Mouse (Mus musculus) macrophage (primary cell): Measurements from ENCODE around the gene Cers3. TPM values are rescaled to one million over a fixed set of nuclear protein-coding genes. Genes with fewer than 3 reads are reported as not detected.

Experiments
- H3K27ac ChIP-seq: fragments of 350-480 bp; formaldehyde crosslinking; 2 replicates; pipeline ENCODE4 v1.9.0; 2021
- H3K36me3 ChIP-seq: fragments of 350-480 bp; formaldehyde crosslinking; 2 replicates; pipeline ENCODE4 v1.9.0; 2021; ENCODE audit errors: inconsistent target
- H3K4me3 ChIP-seq: fragments of 350-480 bp; formaldehyde crosslinking; 2 replicates; pipeline ENCODE4 v1.9.0; 2021; ENCODE audit errors: inconsistent target
- H3K79me2 ChIP-seq: fragments of 350-480 bp; formaldehyde crosslinking; 2 replicates; pipeline ENCODE4 v1.9.0; 2021; ENCODE audit errors: inconsistent target
- WGBS: methylation state at CpG from one replicate; pipeline ENCODE4 v1.1.7; 2026; ENCODE audit warnings: inconsistent platforms; ENCODE audit not compliant: missing documents; 5-methylcytosine and 5-hydroxymethylcytosine counted together
- polyA plus RNA-seq: library from polyadenylated mRNA; stranded (reverse); fragments of 250-400 nt; gene quantifications from 3 replicates; pipeline ENCODE4 v1.2.4, GENCODE M21; 2018; ENCODE audit warnings: inconsistent platforms

The Cers3 gene
- polyA plus RNA-seq, 1 experiment from 2014 or later: not detected

- no peak overlapping the region for H3K27ac ChIP-seq
- H3K4me3 ChIP-seq: no peak overlapping the region
- H3K36me3 ChIP-seq: no peaks in the 10 kb centered on the region
- whole genome bisulfite sequencing: 94% methylated on average over 1 of the region's 1 CpGs
- H3K79me2 ChIP-seq: no peaks in the 10 kb centered on the region
Observed at GRCm38 (mm10) chr7:66797345-66797744, 54.0 kb downstream of the Cers3 start.

DNA sequence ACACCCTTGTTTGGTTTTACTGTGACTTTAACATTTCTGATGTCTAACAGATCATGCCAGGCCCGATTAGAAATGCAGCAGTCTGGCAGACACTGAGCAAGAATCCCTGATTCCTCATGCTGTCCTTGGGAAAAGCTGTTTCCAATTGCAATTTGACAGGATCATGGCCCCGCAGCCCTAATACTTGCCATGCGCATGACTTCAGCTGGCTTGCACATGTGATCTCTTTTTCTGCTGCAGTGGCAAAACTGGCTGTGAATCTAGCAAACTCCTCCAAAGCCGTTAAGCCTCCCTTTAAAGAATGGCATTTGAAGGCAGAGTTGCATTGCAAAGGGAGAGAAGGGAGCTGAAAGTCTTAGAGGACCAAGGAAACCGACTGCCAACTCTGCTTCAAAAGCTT lies 55.5 kb downstream of the Cers3 start:
- Histone ChIP-seq H3K4me3 (no peak overlapping the region), H3K36me3 (no peaks in the 10 kb centered on the region), H3K79me2 (no peaks in the 10 kb centered on the region), H3K27ac (no peak overlapping the region)
- 91% methylated on average over 5 of the region's 5 CpGs for WGBS

GRCm38 (mm10) chr7:66800784-66801183 lies 57.5 kb downstream of the Cers3 start:
- Histone ChIP-seq H3K27ac (no peak overlapping the region), H3K79me2 (no peaks in the 10 kb centered on the region)
- 82% methylated on average over 5 of the region's 5 CpGs for WGBS

DNA sequence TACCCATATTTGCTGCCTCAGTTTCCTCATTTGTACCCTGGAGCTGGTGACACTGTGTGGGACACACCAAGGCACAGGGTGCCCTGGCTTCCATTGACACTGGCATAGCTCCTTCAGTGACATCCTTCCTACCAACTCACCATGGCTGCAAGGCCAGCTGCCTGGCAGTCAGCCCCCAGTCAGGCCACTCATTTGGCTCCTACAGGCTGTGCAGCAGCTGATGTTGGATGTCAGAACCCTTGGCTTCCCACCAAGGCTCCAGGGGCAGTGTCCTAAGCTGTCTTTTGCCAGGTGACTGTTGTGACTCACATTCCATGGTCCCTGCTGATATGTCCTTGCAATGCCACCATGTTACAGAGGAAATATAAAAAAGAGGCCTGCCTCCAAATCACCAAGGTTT lies 58.5 kb downstream of the Cers3 start:
- Histone ChIP-seq H3K4me3 (no peak overlapping the region), H3K27ac (no peak overlapping the region), H3K79me2 (no peaks in the 10 kb centered on the region), H3K36me3 (no peaks in the 10 kb centered on the region)

More at GRCm38 (mm10) chr7:66800784-66801183, 57.5 kb downstream of the Cers3 start:
- Histone ChIP-seq H3K36me3 (no peaks in the 10 kb centered on the region), H3K4me3 (no peak overlapping the region)

GRCm38 (mm10) chr7:66803798-66804197 lies 60.5 kb downstream of the Cers3 start:
- WGBS: 4% methylated on average over 5 of the region's 5 CpGs
- H3K27ac ChIP-seq: no peak overlapping the region
- H3K79me2 ChIP-seq: no peaks in the 10 kb centered on the region
- no peaks in the 10 kb centered on the region for H3K36me3 ChIP-seq
- no peak overlapping the region for H3K4me3 ChIP-seq

- no peak overlapping the region for H3K4me3 ChIP-seq
- no peaks in the 10 kb centered on the region for H3K36me3 ChIP-seq
- no peaks in the 10 kb centered on the region for H3K79me2 ChIP-seq
- WGBS: 86% methylated on average over 3 of the region's 3 CpGs
- H3K27ac ChIP-seq: no peak overlapping the region
Observed at GRCm38 (mm10) chr7:66806801-66807200, 63.5 kb downstream of the Cers3 start.

GRCm38 (mm10) chr7:66810436-66810835 lies 67.1 kb downstream of the Cers3 start:
- no peaks in the 10 kb centered on the region for H3K36me3 ChIP-seq
- 96% methylated on average over 7 of the region's 7 CpGs for WGBS
- H3K27ac ChIP-seq: no peak overlapping the region
- no peak overlapping the region for H3K4me3 ChIP-seq
- H3K79me2 ChIP-seq: no peaks in the 10 kb centered on the region

- no peak overlapping the region for H3K27ac ChIP-seq
- WGBS: 93% methylated on average over 1 of the region's 1 CpGs
- no peaks in the 10 kb centered on the region for H3K36me3 ChIP-seq
- H3K79me2 ChIP-seq: no peaks in the 10 kb centered on the region
- no peak overlapping the region for H3K4me3 ChIP-seq
Observed at GRCm38 (mm10) chr7:66811294-66811693, 68.0 kb downstream of the Cers3 start.

- Histone ChIP-seq H3K27ac (no peak overlapping the region), H3K4me3 (no peak overlapping the region), H3K36me3 (no peaks in the 10 kb centered on the region), H3K79me2 (no peaks in the 10 kb centered on the region)
- 97% methylated on average over 4 of the region's 4 CpGs for WGBS
Observed at GRCm38 (mm10) chr7:66812289-66812688, 69.0 kb downstream of the Cers3 start.

- WGBS: 78% methylated on average over 9 of the region's 9 CpGs
- H3K27ac ChIP-seq: no peak overlapping the region
- H3K4me3 ChIP-seq: no peak overlapping the region
- no peaks in the 10 kb centered on the region for H3K36me3 ChIP-seq
- no peaks in the 10 kb centered on the region for H3K79me2 ChIP-seq
Observed at GRCm38 (mm10) chr7:66812737-66813136, 69.4 kb downstream of the Cers3 start.

GRCm38 (mm10) chr7:66813172-66813571 lies 69.9 kb downstream of the Cers3 start:
- H3K27ac ChIP-seq: no peak overlapping the region
- H3K79me2 ChIP-seq: no peaks in the 10 kb centered on the region
- H3K4me3 ChIP-seq: no peak overlapping the region
- no peaks in the 10 kb centered on the region for H3K36me3 ChIP-seq
- WGBS: 75% methylated on average over 1 of the region's 1 CpGs

- Histone ChIP-seq H3K79me2 (no peaks in the 10 kb centered on the region), H3K36me3 (no peaks in the 10 kb centered on the region), H3K4me3 (no peak overlapping the region), H3K27ac (no peak overlapping the region)
- WGBS: 96% methylated on average over 6 of the region's 6 CpGs
Observed at GRCm38 (mm10) chr7:66815526-66815925, 72.2 kb downstream of the Cers3 start.

- 37% methylated on average over 6 of the region's 6 CpGs for WGBS
- H3K27ac ChIP-seq: no peak overlapping the region
- H3K36me3 ChIP-seq: no peaks in the 10 kb centered on the region
- H3K4me3 ChIP-seq: no peak overlapping the region
- H3K79me2 ChIP-seq: no peaks in the 10 kb centered on the region
Observed at GRCm38 (mm10) chr7:66820034-66820433, 76.7 kb downstream of the Cers3 start.

DNA sequence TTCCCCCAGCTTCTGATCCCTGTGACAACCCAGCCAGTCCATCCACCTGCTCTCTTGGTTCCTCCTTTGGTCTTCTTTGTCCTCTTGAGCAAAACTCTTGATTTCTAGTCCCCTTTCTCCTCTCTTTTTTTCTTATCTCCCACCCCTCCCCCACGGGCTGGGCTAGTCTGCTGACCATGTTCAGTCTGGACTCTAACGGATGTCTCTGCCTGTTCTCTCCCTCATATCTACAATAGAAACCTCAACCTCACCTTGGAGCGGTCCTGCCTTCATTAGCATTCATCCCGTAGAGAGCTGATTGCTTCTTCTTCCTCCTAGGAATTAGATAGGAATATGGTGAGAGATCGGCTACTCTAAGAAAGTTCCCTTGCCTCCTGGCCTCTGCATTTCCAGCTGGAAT lies 87.5 kb downstream of the Cers3 start:
- H3K27ac ChIP-seq: no peak overlapping the region
- WGBS: 70% methylated on average over 5 of the region's 5 CpGs
- H3K4me3 ChIP-seq: no peak overlapping the region
- no peaks in the 10 kb centered on the region for H3K79me2 ChIP-seq
- no peaks in the 10 kb centered on the region for H3K36me3 ChIP-seq

- 76% methylated on average over 5 of the region's 5 CpGs for WGBS
- H3K36me3 ChIP-seq: no peaks in the 10 kb centered on the region
- H3K27ac ChIP-seq: no peak overlapping the region
- no peak overlapping the region for H3K4me3 ChIP-seq
- H3K79me2 ChIP-seq: no peaks in the 10 kb centered on the region
Observed at GRCm38 (mm10) chr7:66831295-66831694, 88.0 kb downstream of the Cers3 start.

- no peaks in the 10 kb centered on the region for H3K79me2 ChIP-seq
- H3K36me3 ChIP-seq: no peaks in the 10 kb centered on the region
- H3K4me3 ChIP-seq: no peak within 1 kb of the TSS
- under 1% methylated on average over 30 of the region's 30 CpGs for WGBS
- no peak within 1 kb of the TSS for H3K27ac ChIP-seq
Observed at GRCm38 (mm10) chr7:66839463-66840007, 96.2 kb downstream of the Cers3 start, which contains the start of gene Adamts17. Gene Adamts17, plus strand, starts transcription at chr7:66839735.
